ENCODE assay signal across 28 mouse cellular contexts in the genomic region with DNA sequence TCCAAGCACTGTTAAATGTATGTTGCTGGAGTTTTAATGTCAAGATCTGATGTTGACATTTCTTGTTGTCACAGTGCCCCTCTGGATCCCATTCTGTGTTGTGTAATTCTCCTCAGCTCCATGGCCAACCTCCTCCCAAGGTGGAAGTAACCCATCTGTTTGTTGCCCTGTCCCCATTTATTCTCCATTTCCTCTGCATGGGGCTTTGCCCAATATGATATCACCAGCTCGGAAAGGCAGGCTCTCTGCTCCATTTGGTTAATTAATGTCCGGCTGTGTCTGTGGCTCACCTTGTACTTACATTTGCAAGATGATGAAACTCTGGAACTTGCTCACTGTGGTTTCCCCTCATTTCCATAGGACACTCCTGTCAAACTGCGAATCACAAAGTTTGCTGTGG. TPM values are rescaled to one million over a fixed set of nuclear protein-coding genes. Genes with fewer than 3 reads are reported as not detected.
DNase-seq lines count a peak whose midpoint lies in the region; ATAC-seq and TF ChIP-seq lines count a peak whose summit lies in the region.
"Had no signal": no experiment of that assay in that cellular context is flagged by ENCODE, and none has a peak within 500 bp of the region (broad histone marks: within the 10 kb centered on the region; RNA-seq: fewer than 3 reads in every experiment).

No protein-coding gene starts in this region.

- no peaks in the 10 kb centered on the region; the same call in 1 of the 2 replicates for H3K79me2 ChIP-seq in liver, adult 2 months (ENCODE audit: control insufficient read depth, insufficient read depth, low read length)

- no peaks in the 10 kb centered on the region for H3K4me1 ChIP-seq in liver, adult 2 months (ENCODE audit: control insufficient read depth, insufficient read depth, low read length)
- H3K4me1 ChIP-seq in liver, embryonic 12.5 days, result no peaks in the 10 kb centered on the region
- no peaks in the 10 kb centered on the region for H3K4me1 ChIP-seq in stomach, postnatal 0 days (replicated peaks; ENCODE audit: control insufficient read depth, insufficient read depth)
- no peaks in the 10 kb centered on the region for H3K4me1 ChIP-seq in hindbrain, embryonic 12.5 days
- H3K4me1 ChIP-seq in neural tube, embryonic 15.5 days, result no peaks in the 10 kb centered on the region
- H3K4me1 ChIP-seq: embryonic facial prominence, embryonic 12.5 days; hindbrain, embryonic 13.5 days; limb, embryonic 10.5 days; limb, embryonic 15.5 days; megakaryocyte, embryonic 14.5 days; midbrain, embryonic 13.5 days; neural tube, embryonic 13.5 days had no signal

- no peak for TF ChIP-seq POLR2A in liver, adult 2 months (IDR thresholded peaks at IDR 0.05; ENCODE audit: extremely low read depth, insufficient read depth, low read length)

- DNase-seq in liver, adult 2 months (ENCODE audit: extremely low read depth, low read depth, low spot score), result peak; percentile 38
- peak; percentile 88 for DNase-seq in cerebellum, adult 11-12 months
- peak; percentile 90 for DNase-seq in cerebellum, adult 9-11 months
- no peak for DNase-seq in stomach, postnatal 0 days (ENCODE audit: low spot score)
- DNase-seq: adrenal gland, postnatal 25 days; B cell, adult 2 months; embryo, embryonic 11 days; gastrocnemius, adult 2 months; heart, postnatal 14 days; kidney, adult 8-10 months; kidney, postnatal 4 days; layer of hippocampus, adult 9-11 months; lung, postnatal 36 days; thymus, postnatal 4 days had no signal

- H3K4me3 ChIP-seq in liver, adult 2 months (ENCODE audit: insufficient read depth, low read depth, low read length), result no peak overlapping the region
- no peak overlapping the region for H3K4me3 ChIP-seq in liver, embryonic 12.5 days
- H3K4me3 ChIP-seq in stomach, postnatal 0 days (ENCODE audit: low read depth, low read length), result no peak overlapping the region
- H3K4me3 ChIP-seq in hindbrain, embryonic 12.5 days, result no peak overlapping the region
- no peak overlapping the region for H3K4me3 ChIP-seq in neural tube, embryonic 15.5 days (replicated peaks)
- H3K4me3 ChIP-seq: embryonic facial prominence, embryonic 12.5 days; gastrocnemius, adult 2 months; hindbrain, embryonic 13.5 days; limb, embryonic 10.5 days; limb, embryonic 15.5 days; megakaryocyte, embryonic 14.5 days; midbrain, embryonic 13.5 days; neural tube, embryonic 13.5 days had no signal

- no peak for TF ChIP-seq CTCF in liver, adult 2 months (IDR thresholded peaks at IDR 0.05; ENCODE audit: low read depth, low read length)
- no peak for TF ChIP-seq CTCF in stomach, postnatal 0 days (IDR thresholded peaks at IDR 0.05; ENCODE audit: low read depth)

- no peaks in the 10 kb centered on the region for H3K9me3 ChIP-seq in liver, embryonic 12.5 days (replicated peaks)
- H3K9me3 ChIP-seq in stomach, postnatal 0 days (ENCODE audit: control insufficient read depth, low read length), result no peaks in the 10 kb centered on the region
- H3K9me3 ChIP-seq in hindbrain, embryonic 12.5 days (replicated peaks), result no peaks in the 10 kb centered on the region
- no peaks in the 10 kb centered on the region for H3K9me3 ChIP-seq in neural tube, embryonic 15.5 days (replicated peaks)
- H3K9me3 ChIP-seq: embryonic facial prominence, embryonic 12.5 days; hindbrain, embryonic 13.5 days; limb, embryonic 10.5 days; limb, embryonic 15.5 days; midbrain, embryonic 13.5 days; neural tube, embryonic 13.5 days had no signal

- H3K9ac ChIP-seq in liver, adult 2 months (ENCODE audit: low read depth, low read length), result no peak overlapping the region
- no peak overlapping the region for H3K9ac ChIP-seq in liver, embryonic 12.5 days
- no peak overlapping the region for H3K9ac ChIP-seq in stomach, postnatal 0 days (ENCODE audit: low read length)
- no peak overlapping the region for H3K9ac ChIP-seq in hindbrain, embryonic 12.5 days
- H3K9ac ChIP-seq in neural tube, embryonic 15.5 days (replicated peaks), result no peak overlapping the region
- H3K9ac ChIP-seq: embryonic facial prominence, embryonic 12.5 days; hindbrain, embryonic 13.5 days; limb, embryonic 15.5 days; midbrain, embryonic 13.5 days; neural tube, embryonic 13.5 days had no signal

- no peak for TF ChIP-seq EP300 in stomach, postnatal 0 days (optimal IDR thresholded peaks at IDR 0.05)

- no peak overlapping the region for H3K27ac ChIP-seq in liver, adult 2 months (replicated peaks; ENCODE audit: insufficient read depth, low read depth, low read length)
- H3K27ac ChIP-seq in liver, embryonic 12.5 days, result no peak overlapping the region
- H3K27ac ChIP-seq in stomach, postnatal 0 days (replicated peaks), result no peak overlapping the region
- H3K27ac ChIP-seq in hindbrain, embryonic 12.5 days, result no peak overlapping the region
- H3K27ac ChIP-seq in neural tube, embryonic 15.5 days (replicated peaks), result no peak overlapping the region
- H3K27ac ChIP-seq: embryonic facial prominence, embryonic 12.5 days; gastrocnemius, adult 2 months; hindbrain, embryonic 13.5 days; kidney, postnatal 0 days; limb, embryonic 10.5 days; limb, embryonic 15.5 days; midbrain, embryonic 13.5 days; neural tube, embryonic 13.5 days had no signal

- 50% methylated on average over 3 of the region's 3 CpGs for WGBS in liver, adult 2 months
- 65% methylated on average over 3 of the region's 3 CpGs for WGBS in liver, embryonic 12.5 days (ENCODE audit: insufficient replicate concordance)
- 81% methylated on average over 3 of the region's 3 CpGs for WGBS in stomach, postnatal 0 days
- 90% methylated on average over 3 of the region's 3 CpGs for WGBS in hindbrain, embryonic 12.5 days
- 85% methylated on average over 3 of the region's 3 CpGs for WGBS in neural tube, embryonic 15.5 days

- ATAC-seq in liver, embryonic 12.5 days, result no peak
- no peak for ATAC-seq in stomach, postnatal 0 days (ENCODE audit: low FRiP score, low TSS enrichment)
- ATAC-seq in hindbrain, embryonic 12.5 days (ENCODE audit: low FRiP score), result no peak
- ATAC-seq in neural tube, embryonic 15.5 days (ENCODE audit: low FRiP score), result no peak
- ATAC-seq: forebrain, embryonic 14.5 days; intestine, embryonic 16.5 days; midbrain, embryonic 13.5 days had no signal

- no peaks in the 10 kb centered on the region for H3K27me3 ChIP-seq in liver, adult 2 months (ENCODE audit: control insufficient read depth, insufficient read depth, low read length)
- H3K27me3 ChIP-seq in liver, embryonic 12.5 days (replicated peaks), result no peaks in the 10 kb centered on the region
- H3K27me3 ChIP-seq in stomach, postnatal 0 days (ENCODE audit: control insufficient read depth, insufficient read depth, low read length), result no peaks in the 10 kb centered on the region
- H3K27me3 ChIP-seq in hindbrain, embryonic 12.5 days, result no peaks in the 10 kb centered on the region
- no peaks in the 10 kb centered on the region for H3K27me3 ChIP-seq in neural tube, embryonic 15.5 days (replicated peaks)
- H3K27me3 ChIP-seq: embryonic facial prominence, embryonic 12.5 days; hindbrain, embryonic 13.5 days; limb, embryonic 15.5 days; megakaryocyte, embryonic 14.5 days; midbrain, embryonic 13.5 days; neural tube, embryonic 13.5 days had no signal

- no peaks in the 10 kb centered on the region for H3K36me3 ChIP-seq in liver, adult 2 months (ENCODE audit: control insufficient read depth, insufficient read depth, low read length)
- no peaks in the 10 kb centered on the region for H3K36me3 ChIP-seq in liver, embryonic 12.5 days
- H3K36me3 ChIP-seq in stomach, postnatal 0 days (ENCODE audit: control insufficient read depth, insufficient read depth, low read length), result no peaks in the 10 kb centered on the region
- H3K36me3 ChIP-seq in hindbrain, embryonic 12.5 days, result no peaks in the 10 kb centered on the region
- no peaks in the 10 kb centered on the region for H3K36me3 ChIP-seq in neural tube, embryonic 15.5 days
- H3K36me3 ChIP-seq: embryonic facial prominence, embryonic 12.5 days; hindbrain, embryonic 13.5 days; limb, embryonic 10.5 days; limb, embryonic 15.5 days; midbrain, embryonic 13.5 days; neural tube, embryonic 13.5 days had no signal

- H3K4me2 ChIP-seq in liver, embryonic 12.5 days, result no peak overlapping the region
- no peak overlapping the region for H3K4me2 ChIP-seq in stomach, postnatal 0 days (replicated peaks; ENCODE audit: low read depth)
- H3K4me2 ChIP-seq in hindbrain, embryonic 12.5 days (replicated peaks), result no peak overlapping the region
- no peak overlapping the region for H3K4me2 ChIP-seq in neural tube, embryonic 15.5 days
- H3K4me2 ChIP-seq: embryonic facial prominence, embryonic 12.5 days; hindbrain, embryonic 13.5 days; limb, embryonic 15.5 days; midbrain, embryonic 13.5 days; neural tube, embryonic 13.5 days had no signal

RNA-seq across cellular contexts. Expression of gene Dlgap1, which starts 33.2 kb away (rescaled TPM):
- 1.5 and 3.3 TPM in 2 replicates for total RNA-seq in liver, adult 2 months (2014; rRNA removed)
- polyA plus RNA-seq in liver, adult 2 months (2012; rRNA removed), result 0.55 and 0.75 TPM in 2 replicates
- polyA plus RNA-seq in liver, embryonic 12.5 days (2016; fragmentation: Nextera tagmentation; extraction: Ambion mirVana), result 0.07 and 0.08 TPM in 2 replicates
- polyA plus RNA-seq in stomach, postnatal 0 days (2015; fragmentation: Nextera tagmentation; extraction: Ambion mirVana), result 1.6 and 2.1 TPM in 2 replicates
- 7.2 and 9.4 TPM in 2 replicates for polyA plus RNA-seq in hindbrain, embryonic 12.5 days (2016; fragmentation: Nextera tagmentation; extraction: Ambion mirVana)
- 40.1 and 42.6 TPM in 2 replicates for polyA plus RNA-seq in neural tube, embryonic 15.5 days (2015; fragmentation: Nextera tagmentation; extraction: Ambion mirVana)
- polyA plus RNA-seq: thymus, postnatal 0 days had no signal
